Mouse (Mus musculus) heart, postnatal 0 days (tissue): ENCODE results near the gene Ctsll3. TPM values are rescaled to one million over a fixed set of nuclear protein-coding genes. Genes with fewer than 3 reads are reported as not detected.
A peak's percentile ranks its signal among the peaks of the same experiment; 100 is the strongest.

ENCODE experiments used
- ATAC-seq: fragments of 200-750 bp; cut with Nextera tagmentation; 2 replicates; pipeline ENCODE4 v1.8.0; 2017; ENCODE audit warnings: low read depth, moderate number of reproducible peaks, moderate library complexity; ENCODE audit not compliant: insufficient read depth
- DNase-seq: peaks from one replicate; pipeline ENCODE4 v3.0.0-alpha.2; 2016; ENCODE audit warnings: low spot score
- H3K27ac ChIP-seq: fragments of 300-500 bp; sonication (generic); 2 replicates; pipeline ENCODE4 v1.5.1; 2014; ENCODE audit warnings: low read depth, mild to moderate bottlenecking
- H3K27me3 ChIP-seq: fragments of 300-500 bp; sonication (generic); 2 replicates; pipeline ENCODE4 v1.6.1; 2014; ENCODE audit warnings: low read length, mixed read lengths; ENCODE audit not compliant: control insufficient read depth, insufficient read depth
- H3K36me3 ChIP-seq: fragments of 300-500 bp; sonication (generic); replicated peaks from 2 replicates; pipeline ENCODE4 v1.6.1; 2014; ENCODE audit warnings: low read length, mixed read lengths; ENCODE audit not compliant: control insufficient read depth, insufficient read depth
- H3K4me1 ChIP-seq: fragments of 300-500 bp; sonication (generic); 2 replicates; pipeline ENCODE4 v1.6.1; 2014; ENCODE audit warnings: antibody characterized with exemption; ENCODE audit not compliant: control insufficient read depth, insufficient read depth
- H3K4me2 ChIP-seq: fragments of 300-500 bp; sonication (generic); 2 replicates; pipeline ENCODE4 v1.6.1; 2014; ENCODE audit warnings: low read depth, mild to moderate bottlenecking, low read length, moderate library complexity
- H3K4me3 ChIP-seq: fragments of 300-500 bp; sonication (generic); 2 replicates; pipeline ENCODE4 v1.5.1; 2014; ENCODE audit warnings: low read depth, low read length
- H3K9ac ChIP-seq: fragments of 300-500 bp; sonication (generic); replicated peaks from 2 replicates; pipeline ENCODE4 v1.6.1; 2014; ENCODE audit warnings: low read depth, low read length, mixed read lengths
- H3K9me3 ChIP-seq: fragments of 300-500 bp; sonication (generic); replicated peaks from 2 replicates; pipeline ENCODE4 v1.6.1; 2016; ENCODE audit warnings: low read length; ENCODE audit not compliant: control insufficient read depth
- CTCF ChIP-seq: IDR thresholded peaks from 2 replicates; pipeline ENCODE4 v1.5.1; 2016; ENCODE audit warnings: antibody characterized with exemption, control low read depth, low read depth
- EP300 ChIP-seq: IDR thresholded peaks from 2 replicates; pipeline ENCODE4 v1.6.1; 2016; ENCODE audit warnings: antibody characterized with exemption, low read depth
- WGBS: fragments of 180-500 bp; shearing (Covaris S2); extraction: QIAGEN DNeasy Blood & Tissue Kit; methylation state at CpG from one replicate; pipeline ENCODE4 v1.1.7; 2014; 5-methylcytosine and 5-hydroxymethylcytosine counted together
- polyA plus RNA-seq: library from polyadenylated mRNA; unstranded; fragments of >200 nt; fragmentation: Nextera tagmentation; extraction: Ambion mirVana; gene quantifications from 2 replicates; pipeline ENCODE4 v1.2.1, GENCODE M21; 2015
- total RNA-seq: library from RNA; depleted of rRNA; stranded (reverse); fragments of >200 nt; gene quantifications from 2 replicates; pipeline ENCODE4 v1.2.3, GENCODE M21; 2014; ENCODE audit warnings: low replicate concordance

Gene Ctsll3
- total and polyA plus RNA-seq, 2 experiments from 2014 or later = not detected

- Histone ChIP-seq H3K9ac (no peak within 1 kb of the TSS), H3K36me3 (no peaks in the 10 kb centered on the region), H3K4me1 (no peaks in the 10 kb centered on the region), H3K4me2 (no peak within 1 kb of the TSS), H3K4me3 (no peak within 1 kb of the TSS), H3K27me3 (no peaks in the 10 kb centered on the region), H3K27ac (no peak within 1 kb of the TSS), H3K9me3 (no peaks in the 10 kb centered on the region)
- TF ChIP-seq CTCF (no peak), EP300 (no peak)
- ATAC-seq (no peak), DNase-seq (no peak)
Measured at GRCm38 (mm10) chr13:60786264-60786663, 16.4 kb downstream of the Ctsll3 start, which contains the start of gene BC051665. Gene BC051665, minus strand, starts transcription at chr13:60786364.

GRCm38 (mm10) chr13:60783301-60783700 lies 19.3 kb downstream of the Ctsll3 start:
- Histone ChIP-seq H3K9me3 (no peaks in the 10 kb centered on the region), H3K4me1 (no peaks in the 10 kb centered on the region), H3K27ac (no peak overlapping the region), H3K4me2 (no peak overlapping the region), H3K27me3 (no peaks in the 10 kb centered on the region), H3K36me3 (no peaks in the 10 kb centered on the region), H3K4me3 (no peak overlapping the region), H3K9ac (no peak overlapping the region)
- 78% methylated on average over 7 of the region's 7 CpGs for WGBS
- TF ChIP-seq EP300 (no peak), CTCF (no peak)
- no peak for DNase-seq
- no peak for ATAC-seq

GRCm38 (mm10) chr13:60780534-60780933 lies 22.1 kb downstream of the Ctsll3 start:
- Histone ChIP-seq H3K27ac (no peak overlapping the region), H3K9ac (no peak overlapping the region), H3K4me2 (no peak overlapping the region), H3K4me1 (no peaks in the 10 kb centered on the region), H3K27me3 (no peaks in the 10 kb centered on the region), H3K4me3 (no peak overlapping the region), H3K9me3 (no peaks in the 10 kb centered on the region), H3K36me3 (no peaks in the 10 kb centered on the region)
- TF ChIP-seq CTCF (no peak), EP300 (no peak)
- 72% methylated on average over 3 of the region's 3 CpGs for WGBS
- DNase-seq = no peak
- no peak for ATAC-seq

GRCm38 (mm10) chr13:60761161-60761560 lies 41.5 kb downstream of the Ctsll3 start:
- ATAC-seq (no peak), DNase-seq (no peak)
- no peak overlapping the region for H3K27ac ChIP-seq
- peaks cover 15% of the 10 kb centered on the region for H3K36me3 ChIP-seq
- H3K9me3 ChIP-seq = no peaks in the 10 kb centered on the region
- no peak overlapping the region for H3K9ac ChIP-seq
- TF ChIP-seq EP300 (no peak), CTCF (no peak)
- WGBS = 94% methylated on average over 17 of the region's 17 CpGs
- H3K4me2 ChIP-seq = no peak overlapping the region
- H3K4me3 ChIP-seq = no peak overlapping the region
- H3K4me1 ChIP-seq = no peaks in the 10 kb centered on the region
- no peaks in the 10 kb centered on the region for H3K27me3 ChIP-seq

GRCm38 (mm10) chr13:60760392-60760791 lies 42.3 kb downstream of the Ctsll3 start:
- ATAC-seq (no peak), DNase-seq (no peak)
- H3K4me2 ChIP-seq = no peak overlapping the region
- TF ChIP-seq CTCF (no peak), EP300 (no peak)
- 82% methylated on average over 12 of the region's 12 CpGs for WGBS
- H3K9ac ChIP-seq = no peak overlapping the region
- H3K36me3 ChIP-seq = peaks cover 15% of the 10 kb centered on the region
- H3K9me3 ChIP-seq = no peaks in the 10 kb centered on the region
- H3K27ac ChIP-seq = no peak overlapping the region
- H3K27me3 ChIP-seq = no peaks in the 10 kb centered on the region
- H3K4me3 ChIP-seq = no peak overlapping the region
- no peaks in the 10 kb centered on the region for H3K4me1 ChIP-seq

- TF ChIP-seq EP300 (no peak), CTCF (peak; percentile 74)
- H3K9me3 ChIP-seq = no peaks in the 10 kb centered on the region
- H3K4me2 ChIP-seq = no peak overlapping the region
- 26% methylated on average over 6 of the region's 6 CpGs for WGBS
- peaks cover 19% of the 10 kb centered on the region for H3K36me3 ChIP-seq
- H3K4me3 ChIP-seq = no peak overlapping the region
- H3K4me1 ChIP-seq = no peaks in the 10 kb centered on the region
- no peaks in the 10 kb centered on the region for H3K27me3 ChIP-seq
- no peak for ATAC-seq
- peak; percentile 22 for DNase-seq
- H3K27ac ChIP-seq = no peak overlapping the region
- no peak overlapping the region for H3K9ac ChIP-seq
Measured at GRCm38 (mm10) chr13:60759136-60759535, 43.5 kb downstream of the Ctsll3 start.
